Mouse (Mus musculus) activated CD4-positive, CD25-positive, alpha-beta regulatory T cell (primary cell): Measurements from ENCODE around the gene Itga3. TPM values are rescaled to one million over a fixed set of nuclear protein-coding genes. Genes with fewer than 3 reads are reported as not detected.

Experiments used
- polyA plus RNA-seq, 2 experiments: library from polyadenylated mRNA; unstranded; fragments of 100-300 nt; shearing (Covaris generic); gene quantifications; one replicate each; pipeline ENCODE4 v1.2.1; 2017

The Itga3 gene
- 1 to 10 TPM; 1.4 to 2.1 TPM for polyA plus RNA-seq

GRCm38 (mm10) chr11:95076536-95077111, at the start of gene Itga3:
TSS of gene Itga3 (minus strand) at chr11:95076801.

GRCm38 (mm10) chr11:95119990-95120632, 43.5 kb upstream of the Itga3 start, which contains the start of gene Dlx3:
TSS of gene Dlx3 (plus strand) at chr11:95120119.

GRCm38 (mm10) chr11:95041139-95041609, 35.4 kb downstream of the Itga3 start, which contains the start of gene Pdk2:
TSS of gene Pdk2 (minus strand) at chr11:95041354.

GRCm38 (mm10) chr11:95009629-95010014, 67.0 kb downstream of the Itga3 start, which contains the start of gene Samd14:
TSS of gene Samd14 (plus strand) at chr11:95009879.

Other genes starting within 250 kb of the Itga3 start
- under 1 TPM; 0.51 to 0.80 TPM for gene Col1a1, start 140.6 kb downstream of the Itga3 start, polyA plus RNA-seq
- not detected for gene Hils1, start 109.2 kb downstream of the Itga3 start, polyA plus RNA-seq
- gene Sgca, start 100.5 kb downstream of the Itga3 start, polyA plus RNA-seq, result not detected
- gene Ppp1r9b, start 85.8 kb downstream of the Itga3 start, polyA plus RNA-seq, result 10 to 100 TPM; 22.0 to 38.5 TPM
- gene Samd14, start 66.9 kb downstream of the Itga3 start, polyA plus RNA-seq, result under 1 TPM; 0.20 to 0.44 TPM
- gene Pdk2, start 35.4 kb downstream of the Itga3 start, polyA plus RNA-seq, result 10 to 100 TPM; 10.5 to 15.3 TPM
- gene Dlx3, start 43.3 kb upstream of the Itga3 start, polyA plus RNA-seq, result under 1 TPM in 1 of 2 experiments, not detected in 1; 0.06 TPM
- under 1 TPM in 1 of 2 experiments, not detected in 1; 0.55 TPM for gene Dlx4, start 69.5 kb upstream of the Itga3 start, polyA plus RNA-seq
- under 1 TPM in 1 of 2 experiments, not detected in 1; 0.32 TPM for gene Tac4, start 184.7 kb upstream of the Itga3 start, polyA plus RNA-seq
- gene Kat7, start 233.4 kb upstream of the Itga3 start, polyA plus RNA-seq, result 10 to 100 TPM; 85.0 to 89.5 TPM